Mouse (Mus musculus) kidney, adult 11 months (tissue): ENCODE results near the gene Dlx3.
A peak's percentile ranks its signal among the peaks of the same experiment; 100 is the strongest.

Experiments used
- DNase-seq: peaks from one replicate; pipeline ENCODE4 v3.0.0; 2022

The Dlx3 gene

DNA sequence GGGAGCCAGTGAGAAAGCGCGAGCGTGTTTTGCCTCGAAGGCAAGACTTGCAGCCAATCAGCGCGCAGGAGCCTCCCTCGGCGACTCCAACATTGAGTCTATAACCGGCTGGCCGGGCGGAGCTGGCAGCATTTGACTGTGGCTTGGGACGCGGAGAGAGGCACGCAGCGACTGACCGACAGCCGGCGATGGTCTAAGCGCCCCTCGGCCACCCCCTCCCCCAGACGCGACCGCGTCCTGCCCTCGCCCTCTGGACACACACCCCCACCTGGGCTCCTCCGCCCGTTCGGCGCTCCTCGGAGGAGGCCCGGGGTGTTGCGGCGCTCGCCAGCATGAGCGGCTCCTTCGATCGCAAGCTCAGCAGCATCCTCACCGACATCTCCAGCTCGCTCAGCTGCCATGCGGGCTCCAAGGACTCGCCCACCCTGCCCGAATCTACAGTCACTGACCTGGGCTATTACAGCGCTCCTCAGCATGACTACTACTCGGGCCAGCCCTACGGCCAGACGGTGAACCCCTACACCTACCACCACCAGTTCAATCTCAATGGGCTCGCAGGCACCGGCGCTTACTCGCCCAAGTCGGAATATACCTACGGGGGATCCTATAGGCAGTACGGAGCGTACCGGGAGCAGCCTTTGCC, at the start of gene Dlx3:
TSS of gene Dlx3 (plus strand) at position 130 of the 643 bp plus-strand sequence.
- no peak for DNase-seq

DNA sequence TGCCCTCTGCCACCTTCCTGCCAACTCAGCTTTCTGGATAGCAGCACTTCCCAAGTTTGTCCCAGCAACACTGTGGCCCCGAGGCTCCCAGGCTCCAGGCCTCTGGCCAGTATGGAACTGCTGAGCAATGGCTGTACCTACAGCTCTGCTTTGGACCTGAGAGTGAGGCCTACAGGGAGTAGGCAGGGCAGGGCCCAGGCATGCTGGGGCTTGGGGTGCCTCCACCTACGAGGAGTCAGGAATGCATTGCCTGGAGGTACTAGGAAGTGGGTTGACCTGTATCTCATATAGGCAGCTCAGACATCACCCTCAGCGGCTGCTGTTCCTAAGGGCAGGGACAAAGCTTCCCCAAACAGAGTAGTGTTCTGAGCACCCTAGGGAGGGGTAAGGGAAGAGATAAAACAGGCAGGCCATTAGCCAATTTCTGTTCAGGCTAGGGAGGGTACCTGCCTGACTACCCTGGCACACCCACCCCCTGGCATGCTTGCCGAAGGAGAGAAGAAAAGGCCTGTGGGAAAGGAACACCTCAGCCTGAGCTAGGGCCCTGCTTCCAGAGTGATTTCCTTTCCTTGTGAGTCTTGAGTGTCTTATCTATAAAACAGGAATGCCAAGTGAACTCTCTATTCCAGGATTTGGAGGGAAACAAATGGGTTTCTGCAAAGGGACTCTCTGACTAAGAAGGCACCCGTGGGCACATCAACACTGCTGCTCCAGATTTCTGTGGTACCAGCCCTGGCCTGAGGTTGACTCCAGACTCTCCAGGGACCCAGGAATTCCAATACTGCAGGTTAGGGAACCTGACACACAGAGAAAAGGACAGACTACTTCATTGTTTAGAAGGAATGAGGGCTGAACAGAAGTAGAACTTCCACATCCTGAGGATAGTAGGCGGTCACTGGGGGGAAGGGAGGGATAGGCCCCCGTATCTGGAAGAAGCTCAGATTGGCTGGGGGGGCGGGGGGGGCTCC, 49.5 kb upstream of the Dlx3 start:
- DNase-seq: no peak

DNA sequence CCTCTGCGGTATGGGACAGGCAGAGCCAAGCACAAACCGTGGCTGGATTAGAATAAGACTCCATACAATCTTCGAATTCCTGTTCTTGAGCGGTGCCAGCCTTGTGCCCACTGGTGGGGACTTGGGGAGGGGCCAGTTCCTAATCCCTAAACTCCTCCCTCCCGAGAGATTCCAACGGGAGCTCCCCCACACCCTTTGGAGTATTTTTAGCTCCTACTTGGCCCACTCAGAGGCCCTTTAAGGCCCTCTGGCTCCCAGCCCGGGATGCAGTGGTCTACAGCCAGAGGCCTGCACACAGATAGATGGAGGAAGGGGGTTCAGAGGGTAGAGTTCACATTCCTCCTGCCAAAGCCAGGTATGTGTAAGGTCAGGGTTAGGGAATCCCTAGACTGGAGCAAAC, 48.7 kb upstream of the Dlx3 start:
- DNase-seq: no peak

DNA sequence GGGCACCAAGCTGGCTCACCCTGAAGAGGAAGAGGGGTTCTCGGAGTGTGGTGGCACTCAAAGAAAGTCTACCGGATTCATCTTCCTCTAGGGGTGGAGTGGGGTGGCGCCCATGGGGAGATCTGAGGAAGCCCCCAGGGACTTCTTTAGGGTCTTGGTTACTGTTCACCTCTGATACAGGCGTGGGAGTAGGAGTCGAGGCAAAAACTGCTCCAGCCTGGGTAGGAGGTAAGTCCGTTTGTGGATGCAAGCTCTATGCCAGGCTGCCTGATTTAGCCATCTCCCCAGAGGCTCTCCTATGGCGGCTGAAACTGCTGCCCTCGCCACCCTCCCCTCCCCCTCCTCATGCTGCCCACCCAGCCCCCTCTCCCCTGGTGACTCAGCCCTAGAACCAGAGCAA, 47.8 kb upstream of the Dlx3 start:
- DNase-seq: no peak

DNA sequence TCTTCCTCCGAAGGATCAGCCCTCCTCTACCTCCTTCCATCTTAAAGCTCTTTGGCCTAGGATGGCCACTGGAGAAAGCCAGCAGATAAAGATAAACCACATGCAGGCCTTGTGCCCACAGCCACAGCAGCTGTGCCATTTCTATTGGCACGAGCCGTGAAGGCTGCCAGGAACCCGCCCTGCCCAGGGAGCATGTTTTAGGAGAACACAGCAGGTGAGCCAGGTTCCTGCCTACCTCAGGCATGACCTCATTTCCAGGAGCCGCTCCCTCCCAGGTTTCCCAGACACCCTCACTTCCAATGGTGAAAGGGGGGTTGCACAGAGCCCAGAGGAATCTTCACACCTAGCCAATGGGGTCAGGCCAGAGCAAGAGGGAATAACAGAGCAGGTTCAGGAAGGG, 47.1 kb upstream of the Dlx3 start:
- DNase-seq: peak; percentile 66

DNA sequence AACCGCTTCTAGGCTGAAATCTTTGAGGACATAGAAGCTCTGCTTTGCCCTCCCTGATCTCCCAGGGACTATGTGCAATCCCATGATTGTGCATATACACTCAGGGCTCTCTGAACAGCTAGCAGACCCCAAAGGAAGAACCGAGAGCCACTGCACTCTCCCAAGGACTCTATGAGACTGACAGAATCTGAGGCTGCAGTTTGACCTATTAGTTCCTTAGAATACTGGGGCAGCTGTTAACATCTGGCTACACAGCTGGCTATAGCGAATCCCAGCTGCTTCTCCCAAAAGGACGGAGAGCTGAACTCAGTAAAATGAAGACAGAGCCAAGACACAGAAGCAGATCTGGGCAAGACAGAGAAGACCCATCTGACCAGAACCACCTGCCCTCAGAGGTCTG, 46.1 kb upstream of the Dlx3 start:
- no peak for DNase-seq

DNA sequence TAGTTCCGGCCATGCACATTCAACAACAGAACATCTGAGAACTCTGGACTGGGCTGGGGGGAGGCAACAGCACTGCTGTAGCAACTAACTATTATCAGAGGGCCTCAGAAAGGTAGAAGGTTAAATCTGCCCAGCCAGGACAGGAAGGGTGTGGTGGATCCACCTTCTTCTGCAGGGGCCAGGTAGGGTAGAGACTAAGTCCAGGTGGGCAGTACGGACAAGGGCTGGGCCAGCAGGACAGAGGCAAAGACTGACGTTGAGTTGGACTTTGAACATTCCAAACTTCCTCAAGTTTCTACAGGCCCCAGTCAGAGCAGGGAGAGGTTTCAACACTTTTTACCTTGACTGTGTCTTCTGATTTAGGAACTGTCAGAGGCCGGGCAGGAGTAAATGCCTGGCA, 45.2 kb upstream of the Dlx3 start:
- DNase-seq: peak; percentile 50

DNA sequence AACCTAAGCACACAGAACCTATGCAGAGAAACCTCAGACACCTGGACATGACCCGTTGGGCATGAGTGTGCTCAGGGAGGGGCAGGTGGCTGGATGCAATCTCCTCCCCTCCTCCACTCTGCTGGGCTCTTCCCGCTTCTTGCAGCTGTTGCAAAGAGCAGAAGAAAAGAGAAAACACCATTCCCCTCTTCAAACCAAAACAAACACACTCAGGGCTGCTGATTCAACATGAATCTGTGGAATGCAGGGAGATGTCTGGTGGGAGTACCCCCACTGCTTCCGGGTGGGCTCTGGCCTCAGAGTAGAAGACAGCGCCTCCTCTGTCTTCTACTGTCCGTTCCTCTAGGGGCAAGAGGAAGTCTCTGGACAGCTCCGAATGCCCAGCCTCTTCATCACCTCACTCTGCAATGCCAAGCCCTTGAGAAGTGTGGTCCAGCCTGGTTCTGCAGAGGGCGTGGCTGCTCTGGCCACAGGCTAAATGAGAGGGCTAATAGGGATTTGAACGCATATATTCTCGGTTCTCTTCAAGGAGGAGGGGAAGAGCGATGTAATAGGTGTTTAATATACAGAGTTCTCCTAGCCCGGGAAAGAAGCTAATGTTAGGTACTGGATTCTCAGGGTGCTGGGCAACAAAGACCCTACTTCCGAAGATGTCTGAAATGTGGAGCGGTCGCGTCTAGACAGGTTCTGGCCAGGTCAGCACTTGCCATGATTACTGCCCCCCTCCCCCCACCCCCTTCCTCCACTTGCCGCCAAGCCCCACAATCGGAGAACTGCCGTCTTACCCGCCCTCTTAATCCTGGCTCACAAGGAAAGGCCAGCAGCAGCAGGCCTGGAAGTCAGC, 44.5 kb upstream of the Dlx3 start:
- DNase-seq: no peak

DNA sequence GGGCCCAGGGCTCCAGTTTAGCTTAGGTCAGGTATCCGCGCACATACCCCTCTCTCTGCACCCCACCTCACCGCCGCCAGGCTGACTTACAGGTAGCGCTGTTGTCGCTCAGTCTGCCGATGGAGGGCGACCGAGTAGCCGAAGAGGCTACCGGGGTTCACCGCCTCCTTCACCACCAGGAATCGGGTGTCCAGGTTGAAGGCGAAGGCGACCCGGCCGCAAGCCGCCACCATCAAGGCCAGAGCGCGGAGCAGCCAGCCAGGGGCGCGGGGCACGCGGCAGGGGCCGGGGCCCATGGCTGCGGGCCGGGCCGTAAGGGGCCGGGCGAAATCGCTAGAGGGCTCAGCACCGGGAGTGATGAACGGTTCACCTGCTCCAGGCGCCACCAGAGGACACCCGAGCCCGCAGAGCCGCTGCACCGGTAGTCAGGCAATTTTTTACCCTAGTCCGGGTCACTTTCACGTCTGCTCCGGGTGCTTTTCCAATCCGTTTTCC, 43.8 kb upstream of the Dlx3 start:
- peak; percentile 69 for DNase-seq

DNA sequence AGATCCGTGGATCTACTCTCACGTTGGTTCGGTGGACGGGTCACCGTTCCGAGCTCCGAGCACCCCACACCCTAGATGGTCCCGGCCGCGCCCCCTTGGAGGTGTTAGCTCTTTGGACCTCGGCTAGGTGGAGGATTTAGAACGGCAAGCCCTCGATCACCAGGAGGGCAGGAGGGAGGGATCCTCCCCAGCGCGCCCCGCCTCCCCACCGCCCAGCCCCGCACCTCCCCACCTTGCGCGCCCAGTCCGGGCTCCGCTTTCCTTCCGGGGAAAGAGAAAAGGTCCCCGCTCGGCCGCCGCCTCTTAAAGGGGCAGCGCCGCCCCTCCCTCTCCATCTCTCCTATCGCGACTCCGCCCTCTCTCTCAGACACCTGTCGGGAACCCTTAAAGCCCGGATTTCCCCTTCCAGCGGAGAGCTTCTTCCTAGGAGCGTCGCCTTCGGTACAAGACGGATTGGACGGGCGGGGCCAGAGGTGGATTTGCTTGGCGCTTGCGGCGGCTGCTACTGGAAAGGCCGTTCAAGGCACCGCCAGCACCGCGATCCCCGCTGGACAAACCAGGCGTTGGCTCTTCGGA, 43.3 kb upstream of the Dlx3 start, which contains the start of gene Itga3:
TSS of gene Itga3 (minus strand) at position 266 of the 576 bp plus-strand sequence.
- peak; percentile 87 for DNase-seq

DNA sequence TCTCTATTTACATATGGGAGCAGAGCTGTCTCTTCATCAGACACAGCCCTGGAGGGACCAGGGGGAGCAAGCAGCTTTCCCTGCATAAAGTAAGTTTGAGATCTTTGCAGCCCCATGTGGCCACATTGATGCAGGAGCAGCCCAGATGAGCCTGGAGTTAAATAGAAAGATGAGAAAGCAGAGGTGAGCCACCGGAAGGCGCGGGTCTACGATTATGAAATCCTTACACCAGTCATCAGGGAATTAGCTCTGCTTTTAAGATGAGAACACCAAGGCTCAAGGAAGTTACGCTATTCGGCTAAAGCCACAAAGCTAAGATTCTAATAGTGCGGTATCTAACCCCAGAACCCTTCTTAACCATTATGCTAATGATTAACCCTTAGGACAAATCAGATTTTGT, 42.0 kb upstream of the Dlx3 start:
- no peak for DNase-seq

DNA sequence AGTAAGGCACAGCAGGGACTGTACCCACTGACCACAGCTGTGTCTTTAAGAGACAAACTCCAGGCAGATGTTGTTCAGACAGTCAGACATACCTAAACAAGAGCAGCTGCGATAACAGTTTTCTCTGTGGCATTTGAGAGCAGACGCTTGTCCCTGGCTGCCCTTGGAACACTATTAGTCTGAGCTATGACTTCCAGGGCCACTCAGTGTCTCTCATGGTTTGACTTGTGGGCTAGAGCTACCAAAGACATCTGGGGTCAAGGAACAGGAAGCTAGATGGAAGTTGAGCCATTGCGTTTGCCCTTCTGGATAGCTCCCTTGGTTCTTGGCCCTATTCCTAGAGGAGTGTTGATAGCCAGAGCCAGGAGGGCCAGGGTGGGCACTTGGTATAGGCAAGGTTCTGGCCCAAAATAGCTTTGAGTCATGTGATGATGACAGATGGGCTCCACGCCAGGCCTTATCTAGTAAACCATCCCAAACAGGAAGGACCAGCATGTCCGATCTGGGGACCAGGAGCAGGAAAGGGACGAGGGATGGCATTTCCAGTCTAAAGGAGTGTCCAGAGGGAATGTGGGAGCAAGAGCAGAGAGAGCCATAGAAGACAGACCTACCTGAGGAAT, 40.6 kb upstream of the Dlx3 start:
- peak; percentile 80 for DNase-seq

DNA sequence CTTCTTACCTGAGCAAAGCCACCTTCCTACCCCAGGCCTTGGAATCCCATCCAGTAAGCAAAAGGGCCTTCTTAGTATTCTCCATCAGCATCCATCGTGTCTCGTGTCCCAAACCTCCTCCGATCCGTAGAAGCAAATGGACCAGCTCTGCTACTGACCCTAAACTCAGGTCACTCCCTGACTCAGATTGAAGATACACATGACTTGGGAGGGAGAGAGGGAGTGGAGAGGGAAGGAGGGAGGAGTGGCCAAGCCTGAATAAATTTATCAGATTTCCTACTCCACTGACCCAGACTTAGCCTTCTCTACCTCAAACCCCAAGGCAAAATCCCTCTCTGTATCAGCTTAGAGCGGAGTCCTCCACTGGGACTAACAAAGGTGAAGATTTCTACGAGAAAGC, 39.1 kb upstream of the Dlx3 start:
- no peak for DNase-seq

DNA sequence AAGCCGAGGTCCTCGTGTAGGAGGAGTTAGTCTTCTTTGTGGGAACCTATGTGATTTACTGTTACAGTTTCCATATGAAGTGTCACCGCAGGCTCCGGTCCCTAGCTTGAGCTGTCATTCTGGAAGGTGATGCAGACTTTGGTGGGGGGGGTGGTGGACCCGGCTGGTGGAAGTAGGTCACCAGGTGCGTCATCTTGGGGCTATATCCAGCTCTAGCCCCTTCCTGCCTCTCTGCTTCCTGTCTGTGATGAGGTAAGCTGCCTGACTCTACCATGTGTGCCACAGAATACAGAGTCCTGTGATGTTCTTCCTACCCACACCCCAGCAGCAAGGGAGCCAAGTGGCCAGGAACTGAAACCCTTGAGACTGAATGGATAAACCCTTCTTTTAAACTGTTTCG, 37.0 kb upstream of the Dlx3 start:
- DNase-seq: no peak

DNA sequence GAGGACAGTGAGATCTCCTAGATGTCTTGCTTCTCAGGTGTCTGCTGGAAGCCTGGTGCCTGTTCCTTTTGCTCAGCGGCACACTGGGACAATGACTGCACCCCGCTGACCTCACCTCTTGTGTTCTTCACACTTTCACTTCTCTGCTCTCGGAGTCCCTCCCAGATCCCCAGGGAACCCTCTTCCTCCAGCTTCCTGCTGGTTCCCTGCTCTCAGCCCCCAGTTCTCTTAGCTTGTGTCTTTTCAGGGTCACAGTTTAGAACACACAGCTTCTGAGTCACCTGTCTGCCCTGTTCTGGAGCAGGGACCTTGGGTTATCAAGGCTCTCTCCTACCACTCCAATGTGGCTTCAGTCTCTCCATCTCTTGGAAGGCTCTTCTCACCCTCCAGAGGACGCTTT, 35.7 kb upstream of the Dlx3 start:
- DNase-seq: no peak

DNA sequence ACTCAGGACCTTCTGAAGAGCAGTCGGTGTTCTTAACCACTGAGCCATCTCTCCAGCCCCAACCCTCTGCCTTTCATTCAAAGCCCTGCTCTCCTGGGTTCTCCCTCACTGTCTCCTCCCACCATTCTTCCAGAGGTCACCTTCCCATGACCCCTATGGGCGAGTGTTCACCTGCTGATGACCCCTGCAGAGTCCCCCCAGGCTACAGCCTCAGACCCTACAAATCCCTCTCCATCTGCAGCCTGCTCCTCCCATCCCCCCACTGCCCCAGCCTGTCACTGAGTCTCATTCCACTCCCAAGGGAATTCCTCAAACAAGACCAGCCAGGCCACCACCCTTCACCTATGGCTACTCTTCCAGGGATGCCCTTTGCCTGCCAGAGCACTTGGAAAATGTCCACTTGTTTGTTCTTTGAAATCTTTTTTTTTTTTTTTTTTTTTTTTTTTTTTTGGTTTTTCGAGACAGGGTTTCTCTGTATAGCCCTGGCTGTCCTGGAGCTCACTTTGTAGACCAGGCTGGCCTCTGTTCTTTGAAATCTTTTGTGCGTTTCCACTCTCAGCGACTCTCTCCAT, 35.0 kb upstream of the Dlx3 start:
- DNase-seq: no peak

DNA sequence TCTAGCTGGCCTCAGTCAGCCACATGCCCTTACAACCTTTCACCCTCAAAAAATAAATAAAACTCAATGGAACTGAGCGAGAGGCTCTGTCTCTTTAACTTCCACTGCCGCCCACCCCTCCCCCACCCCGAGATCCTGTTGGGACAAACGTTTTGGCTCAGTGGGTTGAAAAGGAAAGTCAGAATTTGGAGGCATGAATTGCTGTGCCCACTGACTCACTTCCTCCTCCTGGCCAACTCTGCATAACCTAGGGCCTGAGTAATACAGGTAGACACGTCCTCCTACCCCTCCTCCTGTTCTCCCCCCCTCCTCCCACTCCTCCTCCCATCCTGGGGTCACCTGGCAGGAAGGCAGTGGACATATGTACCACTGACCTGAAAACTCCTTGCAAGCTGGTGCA, 34.2 kb upstream of the Dlx3 start:
- no peak for DNase-seq

DNA sequence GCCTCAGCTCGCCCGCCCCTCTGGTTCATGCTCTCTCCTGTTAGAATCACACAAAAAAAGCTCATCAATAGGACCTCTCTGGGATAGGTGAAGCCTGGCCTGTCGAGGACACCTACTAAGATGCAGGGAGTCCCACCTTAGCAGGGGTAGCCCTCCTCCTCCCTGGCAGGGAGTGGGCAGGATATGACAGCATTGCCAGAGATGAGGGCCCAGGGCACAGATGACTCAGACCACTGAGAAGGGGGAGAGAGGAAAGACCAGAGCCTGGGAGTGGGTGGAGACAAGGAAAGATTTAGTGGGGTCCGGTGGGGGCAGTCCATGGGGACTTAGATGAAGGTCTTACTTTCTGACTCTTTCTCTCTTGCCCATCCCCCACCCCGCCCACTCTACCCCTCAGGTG, 33.7 kb upstream of the Dlx3 start:
- DNase-seq: no peak

DNA sequence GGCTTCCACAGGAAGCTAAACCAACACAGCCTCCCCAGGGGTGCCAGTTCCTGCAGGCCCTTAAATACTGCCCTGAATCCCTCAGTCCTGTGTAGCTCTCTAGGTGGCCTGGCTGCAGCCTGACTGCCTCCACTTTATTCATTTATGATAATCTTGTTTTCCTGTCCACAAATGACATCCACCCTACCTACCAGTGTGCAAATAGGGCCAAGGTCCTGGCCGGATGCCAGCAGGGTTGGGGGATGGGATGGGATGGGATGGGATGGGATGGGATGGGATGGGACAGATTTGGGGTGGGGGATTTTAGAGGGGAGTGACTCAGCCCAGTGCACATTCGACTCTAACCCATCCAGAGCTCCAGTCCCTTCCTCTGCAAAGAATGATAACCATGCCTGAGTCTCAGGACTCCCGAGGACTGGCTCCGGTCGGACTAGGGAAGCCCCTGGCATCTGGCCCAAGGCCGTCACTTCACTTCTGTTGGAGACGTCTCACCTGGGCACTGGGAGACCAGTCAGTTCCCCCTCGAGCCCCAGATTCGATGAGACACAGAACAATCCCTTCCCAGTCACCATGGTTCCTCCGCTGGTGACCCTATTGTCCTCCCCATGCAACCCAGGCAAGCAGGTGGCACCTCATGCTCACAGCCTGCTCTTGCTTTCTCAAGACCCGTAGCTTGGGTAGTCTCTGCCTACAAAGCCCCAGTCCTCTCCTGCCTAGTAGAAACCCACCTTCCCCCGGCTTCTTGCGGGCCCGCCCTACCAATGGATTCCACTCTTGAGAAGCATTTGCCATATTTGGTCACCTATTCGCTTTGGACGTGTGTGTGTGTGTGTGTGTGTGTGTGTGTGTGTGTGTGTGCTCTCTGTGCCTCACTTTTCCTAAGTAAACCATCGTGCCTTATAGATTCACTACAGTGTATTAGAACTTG, 32.4 kb upstream of the Dlx3 start:
- no peak for DNase-seq

DNA sequence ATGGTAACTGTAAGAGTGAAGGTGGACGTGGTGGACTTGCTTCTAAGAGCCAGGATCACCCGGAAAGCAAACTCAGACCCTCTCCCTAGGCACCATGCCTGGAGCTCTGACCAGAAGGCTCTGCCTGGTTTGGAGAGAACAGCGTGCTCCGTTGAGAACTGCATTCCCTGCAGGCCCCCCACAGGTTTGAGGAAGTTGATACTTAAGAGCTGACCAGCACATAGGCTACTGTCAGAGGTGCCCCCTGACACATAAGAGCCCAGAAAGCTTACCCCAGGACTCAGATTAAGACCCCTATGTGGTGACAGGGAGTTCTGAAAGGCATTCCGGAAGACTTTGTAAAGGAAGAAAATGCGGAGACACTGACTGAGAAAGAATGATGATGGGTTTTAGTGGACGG, 31.6 kb upstream of the Dlx3 start:
- no peak for DNase-seq
